ENCODE assay signal across 34 mouse cellular contexts in genomic region chr5:98575471-98575834, GRCm38 (mm10). TPM values are rescaled to one million over a fixed set of nuclear protein-coding genes. Genes with fewer than 3 reads are reported as not detected.
DNase-seq lines count a peak whose midpoint lies in the region; ATAC-seq and TF ChIP-seq lines count a peak whose summit lies in the region.
"Had no signal": no experiment of that assay in that cellular context is flagged by ENCODE, and none has a peak within 500 bp of the region (broad histone marks: within the 10 kb centered on the region; RNA-seq: fewer than 3 reads in every experiment).

No protein-coding gene starts in this region.

- 27% methylated on average over 4 of the region's 4 CpGs for WGBS in forebrain, embryonic 14.5 days
- 73% methylated on average over 4 of the region's 4 CpGs for WGBS in forebrain, embryonic 11.5 days
- WGBS in lung, embryonic 14.5 days = 53% methylated on average over 4 of the region's 4 CpGs
- 56% methylated on average over 4 of the region's 4 CpGs for WGBS in lung, postnatal 0 days
- 52% methylated on average over 4 of the region's 4 CpGs for WGBS in midbrain, postnatal 0 days
- 54% methylated on average over 4 of the region's 4 CpGs for WGBS in midbrain, embryonic 15.5 days

- H3K9me3 ChIP-seq in forebrain, embryonic 14.5 days (replicated peaks; ENCODE audit: control insufficient read depth, low read length) = no peaks in the 10 kb centered on the region
- no peaks in the 10 kb centered on the region for H3K9me3 ChIP-seq in forebrain, embryonic 11.5 days (ENCODE audit: control insufficient read depth, low read length)
- H3K9me3 ChIP-seq in lung, embryonic 14.5 days (ENCODE audit: low read depth, low read length) = no peaks in the 10 kb centered on the region
- no peaks in the 10 kb centered on the region for H3K9me3 ChIP-seq in lung, postnatal 0 days (ENCODE audit: low read length)
- H3K9me3 ChIP-seq in midbrain, postnatal 0 days (ENCODE audit: low read length) = no peaks in the 10 kb centered on the region
- no peaks in the 10 kb centered on the region for H3K9me3 ChIP-seq in midbrain, embryonic 15.5 days
- H3K9me3 ChIP-seq: embryonic facial prominence, embryonic 10.5 days; embryonic facial prominence, embryonic 15.5 days; heart, embryonic 12.5 days; kidney, embryonic 15.5 days; limb, embryonic 13.5 days; liver, embryonic 12.5 days; neural tube, embryonic 13.5 days had no signal

- peak; percentile 67 for ATAC-seq in forebrain, embryonic 14.5 days
- no peak for ATAC-seq in forebrain, embryonic 11.5 days (replicated peaks; ENCODE audit: low FRiP score)
- ATAC-seq in lung, embryonic 14.5 days (ENCODE audit: insufficient read depth) = 0 out of 2 replicates have a peak, but pooled peaks have one; percentile 3
- ATAC-seq in lung, postnatal 0 days = no peak
- no peak for ATAC-seq in midbrain, postnatal 0 days (ENCODE audit: low FRiP score)
- ATAC-seq in midbrain, embryonic 15.5 days (replicated peaks) = no peak; the same call in 1 of the 2 replicates
- no peak for ATAC-seq in erythroid progenitor cell, adult 5-6 weeks (replicated peaks; ENCODE audit: low FRiP score, poor library complexity, severe bottlenecking)
- ATAC-seq: liver, embryonic 12.5 days; liver, postnatal 0 days; Patski had no signal

- H3K4me3 ChIP-seq in forebrain, embryonic 14.5 days (ENCODE audit: low read depth, low read length) = no peak overlapping the region
- no peak overlapping the region for H3K4me3 ChIP-seq in forebrain, embryonic 11.5 days (ENCODE audit: low read depth, low read length)
- no peak overlapping the region for H3K4me3 ChIP-seq in lung, embryonic 14.5 days (ENCODE audit: low read depth, low read length)
- H3K4me3 ChIP-seq in lung, postnatal 0 days (ENCODE audit: low read depth, low read length) = no peak overlapping the region
- H3K4me3 ChIP-seq in midbrain, postnatal 0 days (ENCODE audit: low read depth, low read length) = no peak overlapping the region
- H3K4me3 ChIP-seq in midbrain, embryonic 15.5 days = no peak overlapping the region
- H3K4me3 ChIP-seq: embryonic facial prominence, embryonic 10.5 days; embryonic facial prominence, embryonic 15.5 days; heart, adult 2 months; heart, embryonic 12.5 days; kidney, embryonic 15.5 days; limb, embryonic 13.5 days; liver, embryonic 12.5 days; megakaryocyte, embryonic 14.5 days; neural tube, embryonic 13.5 days had no signal

- TF ChIP-seq CTCF in lung, embryonic 14.5 days (IDR thresholded peaks at IDR 0.05; ENCODE audit: low read depth) = 0 out of 2 replicates have a peak, but pooled peaks have one; percentile 5
- TF ChIP-seq CTCF in lung, postnatal 0 days (IDR thresholded peaks at IDR 0.05) = no peak
- TF ChIP-seq CTCF in midbrain, postnatal 0 days (IDR thresholded peaks at IDR 0.05) = no peak

- no peak overlapping the region for H3K9ac ChIP-seq in forebrain, embryonic 14.5 days (ENCODE audit: low read length)
- no peak overlapping the region for H3K9ac ChIP-seq in forebrain, embryonic 11.5 days (ENCODE audit: low read length)
- no peak overlapping the region for H3K9ac ChIP-seq in lung, embryonic 14.5 days
- H3K9ac ChIP-seq in lung, postnatal 0 days (replicated peaks; ENCODE audit: low read depth) = no peak overlapping the region
- H3K9ac ChIP-seq in midbrain, postnatal 0 days (replicated peaks; ENCODE audit: low read length, poor library complexity, severe bottlenecking) = no peak overlapping the region
- no peak overlapping the region for H3K9ac ChIP-seq in midbrain, embryonic 15.5 days
- H3K9ac ChIP-seq: embryonic facial prominence, embryonic 15.5 days; heart, embryonic 12.5 days; kidney, embryonic 15.5 days; limb, embryonic 13.5 days; liver, embryonic 12.5 days; liver, postnatal 0 days; neural tube, embryonic 13.5 days had no signal

- no peaks in the 10 kb centered on the region for H3K36me3 ChIP-seq in forebrain, embryonic 14.5 days (ENCODE audit: control insufficient read depth, insufficient read depth, low read length)
- no peaks in the 10 kb centered on the region for H3K36me3 ChIP-seq in forebrain, embryonic 11.5 days (ENCODE audit: control insufficient read depth, insufficient read depth, low read length)
- no peaks in the 10 kb centered on the region for H3K36me3 ChIP-seq in lung, embryonic 14.5 days (ENCODE audit: insufficient read depth)
- no peaks in the 10 kb centered on the region for H3K36me3 ChIP-seq in lung, postnatal 0 days (ENCODE audit: insufficient read depth, low read length)
- H3K36me3 ChIP-seq in midbrain, postnatal 0 days (ENCODE audit: insufficient read depth, low read length) = no peaks in the 10 kb centered on the region
- no peaks in the 10 kb centered on the region for H3K36me3 ChIP-seq in midbrain, embryonic 15.5 days (replicated peaks)
- H3K36me3 ChIP-seq: embryonic facial prominence, embryonic 10.5 days; embryonic facial prominence, embryonic 15.5 days; heart, embryonic 12.5 days; kidney, embryonic 15.5 days; limb, embryonic 13.5 days; liver, embryonic 12.5 days; neural tube, embryonic 13.5 days had no signal

- no peak for DNase-seq in forebrain, embryonic 14.5 days (ENCODE audit: low spot score)
- no peak for DNase-seq in forebrain, embryonic 11.5 days (ENCODE audit: low spot score)
- peak; percentile 37 for DNase-seq in lung, embryonic 14.5 days
- no peak for DNase-seq in lung, postnatal 0 days (ENCODE audit: low spot score)
- DNase-seq in midbrain, postnatal 0 days (ENCODE audit: low spot score) = peak; percentile 31
- DNase-seq: adrenal gland, postnatal 10 days; cerebellum, adult 8-10 months; cerebellum, postnatal 25 days; heart, adult 2 months; heart, postnatal 4 days; kidney, adult 18-20 months; kidney, postnatal 25 days; liver, postnatal 0 days; lung, postnatal 36 days had no signal

- H3K27me3 ChIP-seq in forebrain, embryonic 14.5 days (replicated peaks; ENCODE audit: control insufficient read depth, insufficient read depth, low read length) = no peaks in the 10 kb centered on the region
- H3K27me3 ChIP-seq in forebrain, embryonic 11.5 days (ENCODE audit: control insufficient read depth, insufficient read depth, low read length) = no peaks in the 10 kb centered on the region
- no peaks in the 10 kb centered on the region for H3K27me3 ChIP-seq in lung, embryonic 14.5 days (ENCODE audit: insufficient read depth, low read length)
- H3K27me3 ChIP-seq in lung, postnatal 0 days (replicated peaks; ENCODE audit: insufficient read depth, low read length) = no peaks in the 10 kb centered on the region
- no peaks in the 10 kb centered on the region for H3K27me3 ChIP-seq in midbrain, postnatal 0 days (ENCODE audit: insufficient read depth, low read length)
- H3K27me3 ChIP-seq in midbrain, embryonic 15.5 days (replicated peaks) = no peaks in the 10 kb centered on the region
- H3K27me3 ChIP-seq: embryonic facial prominence, embryonic 15.5 days; heart, embryonic 12.5 days; kidney, embryonic 15.5 days; limb, embryonic 13.5 days; liver, embryonic 12.5 days; megakaryocyte, embryonic 14.5 days; neural tube, embryonic 13.5 days; Patski had no signal

- no peak for TF ChIP-seq EP300 in lung, postnatal 0 days (IDR thresholded peaks at IDR 0.05)

- H3K4me2 ChIP-seq in forebrain, embryonic 14.5 days (ENCODE audit: low read length) = no peak overlapping the region
- H3K4me2 ChIP-seq in forebrain, embryonic 11.5 days (ENCODE audit: low read depth, low read length, severe bottlenecking) = no peak overlapping the region
- H3K4me2 ChIP-seq in lung, embryonic 14.5 days = no peak overlapping the region
- H3K4me2 ChIP-seq in lung, postnatal 0 days (replicated peaks; ENCODE audit: low read depth, low read length) = no peak overlapping the region
- H3K4me2 ChIP-seq in midbrain, postnatal 0 days (ENCODE audit: low read depth, low read length, poor library complexity, severe bottlenecking) = no peak overlapping the region
- no peak overlapping the region for H3K4me2 ChIP-seq in midbrain, embryonic 15.5 days
- H3K4me2 ChIP-seq: embryonic facial prominence, embryonic 15.5 days; heart, embryonic 12.5 days; kidney, embryonic 15.5 days; liver, embryonic 12.5 days; neural tube, embryonic 13.5 days had no signal

- H3K4me1 ChIP-seq in forebrain, embryonic 14.5 days (ENCODE audit: control insufficient read depth, insufficient read depth, low read length) = peaks cover 16% of the 10 kb centered on the region; the same call in 1 of the 2 replicates
- 0 out of 2 replicates have a peak, but pooled peaks cover 1% of the 10 kb centered on the region for H3K4me1 ChIP-seq in forebrain, embryonic 11.5 days (replicated peaks; ENCODE audit: control insufficient read depth, insufficient read depth, low read length)
- peaks cover 14% of the 10 kb centered on the region; the same call in 1 of the 2 replicates for H3K4me1 ChIP-seq in lung, embryonic 14.5 days (ENCODE audit: insufficient read depth)
- H3K4me1 ChIP-seq in lung, postnatal 0 days (ENCODE audit: insufficient read depth, low read depth, low read length) = no peaks in the 10 kb centered on the region
- no peaks in the 10 kb centered on the region for H3K4me1 ChIP-seq in midbrain, postnatal 0 days (ENCODE audit: insufficient read depth, low read length)
- H3K4me1 ChIP-seq in midbrain, embryonic 15.5 days = peaks cover 7% of the 10 kb centered on the region; the same call in 1 of the 2 replicates
- H3K4me1 ChIP-seq: embryonic facial prominence, embryonic 15.5 days; heart, embryonic 12.5 days; liver, embryonic 12.5 days; megakaryocyte, embryonic 14.5 days had no signal

- peak overlapping the region; percentile 34; the same call in 1 of the 2 replicates for H3K27ac ChIP-seq in forebrain, embryonic 14.5 days (ENCODE audit: low read depth, low read length)
- no peak overlapping the region for H3K27ac ChIP-seq in forebrain, embryonic 11.5 days (ENCODE audit: low read depth, low read length)
- H3K27ac ChIP-seq in lung, embryonic 14.5 days (ENCODE audit: low read depth) = peak overlapping the region; percentile 88
- no peak overlapping the region for H3K27ac ChIP-seq in lung, postnatal 0 days (ENCODE audit: low read length)
- H3K27ac ChIP-seq in midbrain, postnatal 0 days (ENCODE audit: low read depth, low read length) = no peak overlapping the region
- no peak overlapping the region for H3K27ac ChIP-seq in midbrain, embryonic 15.5 days
- H3K27ac ChIP-seq: embryonic facial prominence, embryonic 10.5 days; embryonic facial prominence, embryonic 15.5 days; heart, adult 2 months; kidney, embryonic 15.5 days; limb, embryonic 13.5 days; liver, embryonic 12.5 days; neural tube, embryonic 13.5 days had no signal

RNA-seq across cellular contexts. Expression of gene Gm11111, which starts 23.0 kb away (rescaled TPM):
- polyA plus RNA-seq in forebrain, embryonic 14.5 days (2014; fragmentation: Nextera tagmentation; extraction: Ambion mirVana) = not detected in 2 replicates
- polyA plus RNA-seq in forebrain, embryonic 11.5 days (2014; fragmentation: Nextera tagmentation; extraction: Ambion mirVana) = not detected in 2 replicates
- not detected in 2 replicates for polyA plus RNA-seq in lung, embryonic 14.5 days (2014; fragmentation: Nextera tagmentation; extraction: Ambion mirVana)
- polyA plus RNA-seq in lung, postnatal 0 days (2015; fragmentation: Nextera tagmentation; extraction: Ambion mirVana) = not detected in 2 replicates
- total RNA-seq in midbrain, postnatal 0 days (2014; rRNA removed) = not detected in 2 replicates
- not detected in 2 replicates for polyA plus RNA-seq in midbrain, postnatal 0 days (2015; fragmentation: Nextera tagmentation; extraction: Ambion mirVana)
- not detected in 2 replicates for polyA plus RNA-seq in midbrain, embryonic 15.5 days (2015; fragmentation: Nextera tagmentation; extraction: Ambion mirVana)
- not detected in 2 replicates for total RNA-seq in erythroid progenitor cell, adult 5-6 weeks (2015; ENCODE audit: low replicate concordance)
- total RNA-seq in erythroid progenitor cell, adult 5-6 weeks (2017; ENCODE audit: low replicate concordance) = not detected in 2 replicates
- total RNA-seq: adrenal gland, postnatal 10 days; gastrocnemius, adult 8-10 months; gastrocnemius, postnatal 4 days; heart, adult 2 months; heart, postnatal 4 days; layer of hippocampus, adult 18-20 months; layer of hippocampus, postnatal 10 days; left cerebral cortex, adult 18-20 months; left cerebral cortex, postnatal 14 days; MEL had no signal
- polyA plus RNA-seq: embryonic facial prominence, embryonic 10.5 days; embryonic facial prominence, embryonic 15.5 days; heart, adult 2 months; heart, embryonic 12.5 days; heart, postnatal 0 days; intestine, embryonic 14.5 days; kidney, embryonic 15.5 days; limb, embryonic 13.5 days; liver, embryonic 12.5 days; liver, postnatal 0 days; neural tube, embryonic 13.5 days; Patski had no signal

Comparison
In these comparisons a context has a peak if more than half of its experiments do, and no peak if none do; other contexts are left out.
1. ATAC-seq: peak in forebrain, embryonic 14.5 days (single experiment) and lung, embryonic 14.5 days (single experiment); none in forebrain, embryonic 11.5 days (single experiment), lung, postnatal 0 days (single experiment), midbrain, postnatal 0 days (single experiment), midbrain, embryonic 15.5 days (single experiment) and erythroid progenitor cell, adult 5-6 weeks (single experiment).
2. DNase-seq: peak in lung, embryonic 14.5 days (single experiment) and midbrain, postnatal 0 days (single experiment); none in forebrain, embryonic 14.5 days (single experiment), forebrain, embryonic 11.5 days (single experiment) and lung, postnatal 0 days (single experiment).
3. H3K27ac ChIP-seq: peak in forebrain, embryonic 14.5 days (single experiment) and lung, embryonic 14.5 days (single experiment); none in forebrain, embryonic 11.5 days (single experiment), lung, postnatal 0 days (single experiment), midbrain, postnatal 0 days (single experiment) and midbrain, embryonic 15.5 days (single experiment).